Mouse (Mus musculus): Measurements from ENCODE around the gene Odf2. TPM values are rescaled to one million over a fixed set of nuclear protein-coding genes. Genes with fewer than 3 reads are reported as not detected.
"Not testable (repeated sequence)": the region's sequence is repeated elsewhere in the genome, so short reads cannot be mapped to it uniquely, and the experiment has no call there.

Odf2 gene
- polyA plus RNA-seq, 1 experiment from 2014 or later: 64.4 TPM

DNA sequence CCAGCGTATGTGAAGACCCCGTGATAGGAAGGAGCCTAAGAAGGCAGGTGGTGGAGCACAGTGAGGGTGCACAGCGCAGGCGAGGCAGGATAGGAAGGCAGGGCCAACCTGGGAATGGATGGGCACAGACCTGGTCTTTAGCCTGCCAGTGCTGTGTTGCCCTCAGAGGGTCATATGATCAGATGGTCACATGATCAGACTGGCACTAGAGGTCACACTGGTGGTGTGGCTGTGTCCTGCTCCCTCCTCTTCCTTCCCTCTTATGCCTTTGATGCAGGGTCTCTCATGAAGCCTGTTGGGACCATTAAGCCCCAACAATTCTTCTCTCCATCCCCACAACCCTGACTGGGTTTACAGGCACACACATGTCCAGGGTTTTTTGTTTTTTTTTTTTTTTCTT, 15.2 kb upstream of the Odf2 start:
- Histone ChIP-seq H3K27me3 (no peaks in the 10 kb centered on the region), H3K4me1 (peaks cover 19% of the 10 kb centered on the region), H3K36me3 (peaks cover 34% of the 10 kb centered on the region), H3K4me2 (replicated peaks) (no peak overlapping the region), H3K4me3 (no peak overlapping the region), H3K9ac (no peak overlapping the region), H3K9me3 (no peaks in the 10 kb centered on the region), H3K27ac (no peak overlapping the region)
- ATAC-seq (ENCODE audit: low FRiP score, low read depth): no peak
- WGBS: 88% methylated on average over 4 of the region's 4 CpGs

DNA sequence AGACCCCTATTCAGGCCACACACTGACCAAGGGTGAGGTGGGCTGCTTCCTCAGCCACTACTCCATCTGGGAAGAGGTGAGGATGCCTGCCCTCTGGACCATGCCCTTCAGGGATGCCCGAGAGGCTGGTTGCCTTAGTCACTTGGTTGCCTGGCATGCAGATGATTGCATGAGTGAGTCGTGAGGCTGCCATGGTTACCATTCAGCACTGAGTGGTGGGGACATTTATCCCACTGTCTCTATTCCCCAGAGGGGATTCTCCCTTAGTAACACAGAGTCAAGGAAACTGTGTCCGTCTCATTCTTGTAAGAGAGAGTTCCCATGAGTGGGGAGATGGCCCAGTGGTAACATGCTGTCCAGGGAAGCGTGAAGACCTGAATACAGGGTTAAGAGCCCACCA, 11.0 kb upstream of the Odf2 start:
- WGBS: 82% methylated on average over 4 of the region's 4 CpGs
- H3K36me3 ChIP-seq: peaks cover 40% of the 10 kb centered on the region
- H3K27ac ChIP-seq: no peak overlapping the region
- H3K27me3 ChIP-seq: no peaks in the 10 kb centered on the region
- peaks cover 5% of the 10 kb centered on the region; the same call in 1 of the 2 replicates for H3K9me3 ChIP-seq
- H3K4me1 ChIP-seq: no peaks in the 10 kb centered on the region
- ATAC-seq (ENCODE audit: low FRiP score, low read depth): no peak
- H3K4me3 ChIP-seq: no peak overlapping the region
- H3K4me2 ChIP-seq (replicated peaks): no peak overlapping the region
- no peak overlapping the region for H3K9ac ChIP-seq

DNA sequence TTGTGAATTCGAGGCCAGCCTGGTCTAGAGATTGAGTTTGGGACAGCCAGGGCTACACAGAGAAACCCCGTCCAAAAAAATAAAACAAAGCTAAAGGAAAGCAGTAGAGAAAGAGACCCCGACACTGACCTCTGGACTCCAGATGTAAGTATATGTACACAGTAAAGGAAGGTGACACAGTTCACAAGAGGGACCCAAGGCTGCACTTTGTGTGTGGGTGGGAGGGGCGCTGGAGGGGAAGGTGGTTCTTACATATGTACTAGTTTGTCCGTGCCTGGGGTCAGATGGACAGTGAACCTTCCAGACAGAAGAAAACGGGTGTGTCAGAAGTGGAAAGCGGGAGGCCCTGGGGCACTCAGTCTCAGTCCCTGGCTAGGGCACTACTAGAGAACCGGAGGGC, 9.8 kb upstream of the Odf2 start:
- WGBS: 66% methylated on average over 8 of the region's 8 CpGs
- no peak overlapping the region for H3K9ac ChIP-seq
- H3K36me3 ChIP-seq: peaks cover 36% of the 10 kb centered on the region
- no peak overlapping the region for H3K4me2 ChIP-seq (replicated peaks)
- no peak overlapping the region for H3K4me3 ChIP-seq
- no peaks in the 10 kb centered on the region for H3K27me3 ChIP-seq
- no peak overlapping the region for H3K27ac ChIP-seq
- ATAC-seq (ENCODE audit: low FRiP score, low read depth): no peak
- H3K4me1 ChIP-seq: no peaks in the 10 kb centered on the region
- H3K9me3 ChIP-seq: peaks cover 5% of the 10 kb centered on the region; the same call in 1 of the 2 replicates

DNA sequence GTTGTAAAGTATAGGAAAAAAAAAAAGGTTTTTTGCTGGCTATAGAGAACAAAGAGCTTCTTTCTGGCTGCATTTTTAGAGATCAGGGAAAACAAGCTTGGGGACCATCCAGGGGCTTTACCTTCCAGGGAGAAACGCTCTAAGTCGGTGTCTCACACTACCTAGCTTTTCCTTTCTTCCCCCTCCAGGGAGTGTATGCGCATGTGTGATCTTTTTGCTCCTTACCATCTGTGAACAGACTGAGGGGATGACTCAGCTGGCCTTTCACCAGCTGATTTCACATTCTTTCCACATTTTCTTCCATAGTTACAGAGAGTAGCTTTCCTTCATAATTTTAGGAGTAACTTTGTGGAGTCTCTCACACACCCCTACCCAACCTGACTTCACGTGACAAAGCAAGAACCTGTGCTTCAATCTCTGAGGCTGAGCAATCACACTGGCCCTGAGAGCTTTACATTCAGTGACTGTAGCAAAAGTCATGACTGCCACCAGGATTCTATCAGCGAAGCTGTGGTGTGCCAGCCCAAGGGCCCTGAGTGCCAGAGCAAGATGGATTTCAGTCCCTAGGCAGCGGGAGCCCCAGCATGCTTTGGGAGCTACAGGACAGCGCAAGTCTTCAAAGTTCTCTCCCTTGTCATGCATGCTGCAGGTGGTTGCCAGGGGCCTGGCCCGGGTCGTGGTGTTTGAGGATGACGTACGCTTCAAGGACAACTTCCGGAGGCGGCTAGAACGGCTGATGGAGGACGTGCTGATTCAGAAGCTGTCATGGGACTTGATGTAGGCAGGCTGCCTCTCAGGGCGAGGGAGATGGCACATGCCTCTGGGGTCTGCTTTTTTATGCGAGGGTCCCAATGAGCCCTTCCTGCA, 8.8 kb upstream of the Odf2 start:
- Histone ChIP-seq H3K27ac (no peak overlapping the region), H3K9ac (no peak overlapping the region), H3K4me2 (replicated peaks) (no peak overlapping the region), H3K4me3 (no peak overlapping the region), H3K4me1 (no peaks in the 10 kb centered on the region), H3K9me3 (peaks cover 5% of the 10 kb centered on the region; the same call in 1 of the 2 replicates), H3K36me3 (peaks cover 36% of the 10 kb centered on the region), H3K27me3 (no peaks in the 10 kb centered on the region)
- no peak for ATAC-seq (ENCODE audit: low FRiP score, low read depth)
- 67% methylated on average over 17 of the region's 17 CpGs for WGBS

DNA sequence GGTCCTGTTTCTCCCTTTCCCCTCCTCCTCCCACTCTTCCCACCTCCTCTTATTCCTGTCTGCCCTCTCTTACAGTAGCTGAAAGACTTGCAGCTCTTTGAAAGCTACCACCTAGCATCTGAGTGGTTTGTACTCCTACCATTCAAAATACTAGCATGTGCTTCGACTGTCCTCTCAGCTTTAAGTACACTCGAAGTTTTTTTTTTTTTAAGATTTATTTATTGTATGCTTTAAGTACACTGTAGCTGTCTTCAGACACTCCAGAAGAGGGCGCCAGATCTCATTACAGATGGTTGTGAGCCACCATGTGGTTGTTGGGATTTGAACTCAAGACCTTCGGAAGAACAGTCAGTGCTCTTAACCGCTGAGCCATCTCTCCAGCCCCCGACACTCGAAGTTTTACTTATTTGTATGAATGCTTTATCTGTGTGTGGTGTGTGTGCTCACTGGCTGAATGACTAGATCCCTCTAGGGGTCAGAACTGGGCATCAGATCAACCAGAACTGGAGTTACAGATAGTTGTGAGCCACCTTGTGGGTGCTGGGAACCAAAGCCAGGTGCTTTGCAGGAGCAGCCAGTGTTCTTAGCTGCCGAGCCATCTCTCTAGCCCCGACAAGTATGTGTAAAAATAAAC, 2.2 kb upstream of the Odf2 start:
- not testable (repeated sequence) for ATAC-seq (ENCODE audit: low FRiP score, low read depth); H3K4me3 ChIP-seq; H3K4me2 ChIP-seq (replicated peaks); H3K27me3 ChIP-seq; H3K27ac ChIP-seq; H3K9me3 ChIP-seq; H3K9ac ChIP-seq; H3K36me3 ChIP-seq
- peaks cover 18% of the 10 kb centered on the region for H3K4me1 ChIP-seq
- WGBS: 81% methylated on average over 9 of the region's 9 CpGs

DNA sequence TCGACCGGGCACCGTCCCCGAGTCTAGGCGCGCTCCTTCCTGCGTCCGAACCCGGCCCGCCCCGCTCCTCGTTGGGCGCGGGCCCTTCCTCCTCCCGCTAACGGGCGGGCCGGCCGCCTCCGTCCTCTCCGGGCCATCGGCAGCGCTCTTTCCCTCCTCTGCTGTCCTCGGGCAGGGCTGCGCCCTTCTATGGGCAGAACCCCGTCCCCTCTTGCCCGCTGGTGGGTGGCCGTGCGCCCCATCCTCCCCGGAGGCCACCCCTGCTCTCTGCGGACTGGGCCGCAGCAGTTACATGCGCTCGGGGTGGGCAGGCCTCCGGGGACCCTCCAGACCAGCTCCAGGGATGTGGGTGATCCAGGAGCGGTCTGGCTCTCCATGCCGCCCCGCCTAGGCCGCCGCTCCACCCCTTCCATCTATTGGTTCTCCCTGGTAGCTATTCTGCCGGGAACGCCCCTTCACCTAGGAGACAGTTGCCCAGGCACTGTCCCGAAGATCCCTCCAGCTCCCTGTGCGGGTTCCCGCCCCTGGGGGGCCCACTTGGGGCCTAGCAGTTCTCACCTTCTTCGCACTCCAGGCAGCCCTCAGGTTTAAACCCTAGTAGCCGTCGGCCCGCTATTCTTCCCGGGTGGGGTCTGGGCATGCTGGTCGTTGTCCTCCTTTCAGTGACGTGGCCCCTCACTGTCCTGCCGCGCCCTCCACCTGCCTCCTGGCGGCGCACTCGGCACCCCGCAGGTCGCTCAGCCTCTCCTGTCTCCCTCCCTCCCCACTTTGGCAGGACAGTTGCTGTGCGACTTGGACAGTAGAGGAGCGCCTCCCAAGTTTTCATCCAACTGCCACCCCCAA, 1.2 kb downstream of the Odf2 start:
- peak overlapping the region; percentile 100 for H3K4me3 ChIP-seq
- peak overlapping the region; percentile 90 for H3K27ac ChIP-seq
- H3K4me2 ChIP-seq (replicated peaks): peak overlapping the region; percentile 96
- peak overlapping the region; percentile 93 for H3K9ac ChIP-seq
- no peaks in the 10 kb centered on the region for H3K9me3 ChIP-seq
- H3K27me3 ChIP-seq: no peaks in the 10 kb centered on the region
- peaks cover 36% of the 10 kb centered on the region for H3K36me3 ChIP-seq
- H3K4me1 ChIP-seq: peaks cover 18% of the 10 kb centered on the region
- under 1% methylated on average over 58 of the region's 61 CpGs for WGBS
- peak; percentile 81 for ATAC-seq (ENCODE audit: low FRiP score, low read depth)

DNA sequence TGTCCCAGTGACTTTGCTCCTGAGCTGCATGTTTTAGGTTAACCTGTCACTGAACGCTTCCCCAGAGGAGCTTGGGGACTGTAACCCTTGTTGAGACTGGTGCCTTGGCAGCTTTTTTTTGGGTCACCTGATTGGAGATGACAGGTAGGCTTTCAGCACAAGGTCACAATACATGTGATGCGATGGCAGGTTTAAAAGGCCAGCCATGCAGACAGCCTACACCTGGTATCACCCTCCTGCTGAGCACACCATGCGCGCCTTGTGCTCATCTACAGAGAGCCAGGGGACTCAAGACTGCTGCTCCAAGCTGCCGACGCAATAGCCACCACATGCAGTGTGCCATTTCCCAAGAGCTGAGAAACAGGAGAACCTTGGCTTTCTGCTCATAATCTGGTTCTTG, 2.8 kb downstream of the Odf2 start:
- peaks cover 18% of the 10 kb centered on the region for H3K4me1 ChIP-seq
- no peaks in the 10 kb centered on the region for H3K27me3 ChIP-seq
- no peak overlapping the region for H3K27ac ChIP-seq
- peaks cover 50% of the 10 kb centered on the region for H3K36me3 ChIP-seq
- 0 out of 2 replicates have a peak overlapping the region, but pooled peaks have one; percentile 96 for H3K4me2 ChIP-seq (replicated peaks)
- H3K4me3 ChIP-seq: no peak overlapping the region
- no peak overlapping the region for H3K9ac ChIP-seq
- no peaks in the 10 kb centered on the region for H3K9me3 ChIP-seq
- ATAC-seq (ENCODE audit: low FRiP score, low read depth): no peak
- WGBS: 91% methylated on average over 6 of the region's 6 CpGs

DNA sequence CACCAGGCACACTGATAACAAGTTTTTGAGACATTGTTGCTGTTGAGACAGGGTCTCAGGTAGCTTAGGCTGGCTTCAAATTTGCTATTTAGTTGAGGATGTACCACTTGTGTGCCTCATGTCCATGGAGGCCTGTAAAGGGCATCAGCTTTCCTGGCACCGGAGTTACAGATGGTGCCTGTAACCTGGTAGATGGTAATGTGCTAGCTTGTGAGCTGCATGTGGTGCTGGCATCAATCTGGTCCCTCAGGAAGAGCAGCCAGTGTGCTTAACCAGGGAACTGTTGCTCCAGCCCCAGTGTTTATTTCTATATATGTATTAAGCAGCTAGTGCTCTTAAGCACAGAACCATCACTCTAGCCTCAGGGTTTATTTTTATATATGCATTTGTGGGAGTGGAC, 7.0 kb downstream of the Odf2 start:
- no peak for ATAC-seq (ENCODE audit: low FRiP score, low read depth)
- peaks cover 5% of the 10 kb centered on the region for H3K4me1 ChIP-seq
- 94% methylated on average over 1 of the region's 1 CpGs for WGBS
- no peak overlapping the region for H3K9ac ChIP-seq
- H3K4me2 ChIP-seq (replicated peaks): no peak overlapping the region
- H3K27me3 ChIP-seq: no peaks in the 10 kb centered on the region
- H3K27ac ChIP-seq: no peak overlapping the region
- H3K9me3 ChIP-seq: no peaks in the 10 kb centered on the region
- no peak overlapping the region for H3K4me3 ChIP-seq
- peaks cover 93% of the 10 kb centered on the region for H3K36me3 ChIP-seq

DNA sequence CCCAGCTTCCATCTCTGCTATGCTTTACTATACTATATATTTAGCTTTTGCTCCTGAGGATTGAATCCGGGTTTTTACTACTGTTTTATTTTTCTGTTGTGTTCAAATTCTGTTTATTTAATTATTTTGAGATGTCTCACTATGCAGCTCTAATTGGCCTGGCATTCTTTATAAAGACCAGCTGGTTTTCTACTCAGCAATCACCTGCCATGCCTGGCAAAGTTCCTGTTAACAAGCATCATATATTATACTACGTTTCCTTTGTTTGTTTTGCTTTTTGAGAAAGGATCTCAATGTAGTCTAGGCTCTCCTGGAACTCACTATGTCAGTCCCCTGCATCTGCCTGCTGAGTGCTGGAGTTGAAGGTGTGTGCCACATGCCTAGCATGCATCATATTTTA, 8.3 kb downstream of the Odf2 start:
- no peaks in the 10 kb centered on the region for H3K27me3 ChIP-seq
- no peak overlapping the region for H3K9ac ChIP-seq
- no peak overlapping the region for H3K4me3 ChIP-seq
- H3K9me3 ChIP-seq: no peaks in the 10 kb centered on the region
- 84% methylated on average over 2 of the region's 2 CpGs for WGBS
- H3K4me2 ChIP-seq (replicated peaks): no peak overlapping the region
- peaks cover 98% of the 10 kb centered on the region for H3K36me3 ChIP-seq
- ATAC-seq (ENCODE audit: low FRiP score, low read depth): no peak
- H3K4me1 ChIP-seq: no peaks in the 10 kb centered on the region
- H3K27ac ChIP-seq: no peak overlapping the region

DNA sequence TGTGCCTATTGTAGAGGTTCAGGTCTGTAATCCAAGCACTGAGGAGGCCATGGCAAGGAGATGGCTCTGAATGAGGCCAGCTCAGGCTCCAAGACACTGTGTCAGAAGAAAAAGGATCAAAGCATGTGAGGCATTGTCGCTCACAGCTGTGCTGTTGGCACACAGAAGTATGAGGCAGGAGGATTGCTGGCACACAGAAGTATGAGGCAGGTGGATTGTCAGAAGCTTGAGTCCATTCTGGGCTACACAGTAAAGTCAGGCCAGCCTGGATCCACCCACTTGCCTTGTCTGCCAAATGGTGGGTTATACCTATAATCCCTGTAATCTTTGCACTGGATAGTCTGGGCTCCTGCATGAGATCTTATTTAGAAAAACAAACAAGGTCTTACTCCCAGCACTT, 9.1 kb downstream of the Odf2 start:
- no peak overlapping the region for H3K4me3 ChIP-seq
- H3K4me1 ChIP-seq: no peaks in the 10 kb centered on the region
- ATAC-seq (ENCODE audit: low FRiP score, low read depth): no peak
- H3K27ac ChIP-seq: no peak overlapping the region
- no peak overlapping the region; the same call in 1 of the 2 replicates for H3K9ac ChIP-seq
- H3K4me2 ChIP-seq (replicated peaks): no peak overlapping the region
- peaks cover 98% of the 10 kb centered on the region for H3K36me3 ChIP-seq
- H3K9me3 ChIP-seq: no peaks in the 10 kb centered on the region
- WGBS: 96% methylated on average over 1 of the region's 1 CpGs
- no peaks in the 10 kb centered on the region for H3K27me3 ChIP-seq

DNA sequence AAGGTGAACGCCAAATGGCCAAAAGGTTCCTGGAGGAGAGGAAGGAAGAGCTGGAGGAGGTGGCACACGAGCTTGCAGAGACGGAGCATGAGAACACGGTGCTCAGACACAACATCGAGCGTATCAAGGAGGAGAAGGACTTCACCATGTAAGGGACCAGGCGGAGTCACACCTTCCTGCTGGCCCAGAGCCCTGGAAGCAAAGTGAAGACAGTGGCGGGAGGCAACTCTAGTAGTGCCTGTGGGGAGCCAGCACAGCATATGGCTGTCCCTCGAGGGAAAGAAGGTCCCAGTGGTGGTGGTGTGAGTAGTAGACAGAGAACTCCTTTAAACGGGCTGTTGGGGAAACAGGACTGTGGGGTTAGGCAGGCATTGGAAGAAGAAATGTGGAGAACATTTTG, 13.2 kb downstream of the Odf2 start:
- H3K9me3 ChIP-seq: no peaks in the 10 kb centered on the region
- whole genome bisulfite sequencing: 94% methylated on average over 10 of the region's 10 CpGs
- H3K4me2 ChIP-seq (replicated peaks): no peak overlapping the region
- no peak for ATAC-seq (ENCODE audit: low FRiP score, low read depth)
- no peaks in the 10 kb centered on the region for H3K4me1 ChIP-seq
- H3K4me3 ChIP-seq: no peak overlapping the region
- no peak overlapping the region for H3K27ac ChIP-seq
- H3K36me3 ChIP-seq: peaks cover 99% of the 10 kb centered on the region
- no peaks in the 10 kb centered on the region for H3K27me3 ChIP-seq
- H3K9ac ChIP-seq: no peak overlapping the region

DNA sequence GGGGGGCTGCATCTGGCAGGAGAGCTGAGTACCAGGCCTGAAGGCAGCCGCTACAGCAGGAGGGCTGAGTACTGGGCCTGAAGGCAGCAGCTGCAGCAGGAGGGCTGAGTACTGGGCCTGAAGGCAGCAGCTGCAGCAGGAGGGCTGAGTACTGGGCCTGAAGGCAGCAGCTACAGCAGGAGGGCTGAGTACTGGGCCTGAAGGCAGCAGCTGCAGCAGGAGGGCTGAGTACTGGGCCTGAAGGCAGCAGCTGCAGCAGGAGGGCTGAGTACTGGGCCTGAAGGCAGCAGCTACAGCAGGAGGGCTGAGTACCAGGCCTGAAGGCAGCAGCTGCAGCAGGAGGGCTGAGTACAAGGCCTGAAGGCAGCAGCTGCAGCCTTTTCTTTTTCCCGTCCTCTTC, 19.1 kb downstream of the Odf2 start:
- not testable (repeated sequence) for H3K4me3 ChIP-seq; H3K4me2 ChIP-seq (replicated peaks); H3K27me3 ChIP-seq; H3K9me3 ChIP-seq; H3K27ac ChIP-seq; H3K4me1 ChIP-seq; H3K9ac ChIP-seq; ATAC-seq (ENCODE audit: low FRiP score, low read depth)
- 85% methylated on average over 2 of the region's 2 CpGs for WGBS
- H3K36me3 ChIP-seq: peaks cover 90% of the 10 kb centered on the region
